Mouse (Mus musculus) mesoderm, embryonic 11.5 days (tissue): ENCODE measurements around the gene Six6.

Experiments
- DNase-seq: peaks from one replicate; pipeline ENCODE4 v3.0.0-alpha.2; 2012; ENCODE audit warnings: low read depth, low spot score

Gene Six6

DNA sequence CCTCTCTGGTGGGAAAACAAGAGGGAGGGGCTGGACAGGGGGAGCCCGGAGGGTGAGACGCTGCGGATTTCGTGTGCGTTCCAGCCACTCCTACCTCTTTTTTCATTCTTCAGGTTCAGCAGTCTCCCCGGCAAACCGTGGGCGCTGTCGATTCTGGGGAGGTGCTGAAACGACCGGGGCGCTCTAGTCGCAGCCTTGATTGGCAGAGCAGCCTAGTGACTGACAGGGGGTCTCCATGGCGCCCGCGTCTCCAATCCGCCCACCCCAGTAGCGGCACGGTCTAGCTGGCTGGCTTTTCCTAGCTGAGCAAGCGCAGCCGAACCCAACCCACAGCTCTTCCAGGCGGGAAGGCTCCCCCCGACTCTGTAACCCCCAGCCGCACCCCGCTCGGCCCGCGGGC, at the start of gene Six6:
Six6 (plus strand) TSS at position 277 of the 400 bp plus-strand sequence.
- DNase-seq = peak; percentile 58

- peak; percentile 23 for DNase-seq
Observed at GRCm38 (mm10) chr12:72917159-72917993, 22.3 kb upstream of the Six6 start.

GRCm38 (mm10) chr12:72936751-72937150, 2.9 kb upstream of the Six6 start:
- DNase-seq = no peak

DNA sequence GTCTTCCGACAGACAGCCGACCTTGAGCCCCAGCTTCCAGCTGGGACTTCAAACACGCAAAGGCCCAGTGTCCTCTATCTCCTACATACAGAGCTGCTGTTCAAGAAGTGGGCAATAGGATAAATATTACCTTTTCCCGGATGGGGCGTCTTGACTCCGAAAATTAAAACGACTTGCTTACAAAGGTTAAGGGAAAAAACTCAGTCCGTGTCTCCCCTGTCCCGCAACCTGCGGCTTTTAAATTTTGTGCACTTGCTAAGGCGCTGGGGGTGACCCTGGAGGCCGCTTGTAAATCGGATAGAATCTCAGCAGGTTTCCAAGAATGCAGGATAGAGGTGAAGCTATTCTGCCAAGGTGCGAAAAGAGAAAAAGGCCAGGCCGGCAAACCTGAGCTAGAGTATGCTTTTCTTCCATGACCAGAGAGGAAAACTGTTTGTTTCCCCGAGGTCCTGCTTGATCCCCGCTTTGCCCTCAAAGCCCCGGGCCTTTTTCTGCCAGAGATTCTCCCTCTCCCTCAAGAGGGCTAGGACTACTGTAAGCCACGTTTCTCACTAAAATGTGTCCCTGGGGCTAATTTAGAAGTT, 2.1 kb upstream of the Six6 start:
- DNase-seq = peak; percentile 12

GRCm38 (mm10) chr12:72938176-72938575, 1.5 kb upstream of the Six6 start:
- DNase-seq = no peak

DNA sequence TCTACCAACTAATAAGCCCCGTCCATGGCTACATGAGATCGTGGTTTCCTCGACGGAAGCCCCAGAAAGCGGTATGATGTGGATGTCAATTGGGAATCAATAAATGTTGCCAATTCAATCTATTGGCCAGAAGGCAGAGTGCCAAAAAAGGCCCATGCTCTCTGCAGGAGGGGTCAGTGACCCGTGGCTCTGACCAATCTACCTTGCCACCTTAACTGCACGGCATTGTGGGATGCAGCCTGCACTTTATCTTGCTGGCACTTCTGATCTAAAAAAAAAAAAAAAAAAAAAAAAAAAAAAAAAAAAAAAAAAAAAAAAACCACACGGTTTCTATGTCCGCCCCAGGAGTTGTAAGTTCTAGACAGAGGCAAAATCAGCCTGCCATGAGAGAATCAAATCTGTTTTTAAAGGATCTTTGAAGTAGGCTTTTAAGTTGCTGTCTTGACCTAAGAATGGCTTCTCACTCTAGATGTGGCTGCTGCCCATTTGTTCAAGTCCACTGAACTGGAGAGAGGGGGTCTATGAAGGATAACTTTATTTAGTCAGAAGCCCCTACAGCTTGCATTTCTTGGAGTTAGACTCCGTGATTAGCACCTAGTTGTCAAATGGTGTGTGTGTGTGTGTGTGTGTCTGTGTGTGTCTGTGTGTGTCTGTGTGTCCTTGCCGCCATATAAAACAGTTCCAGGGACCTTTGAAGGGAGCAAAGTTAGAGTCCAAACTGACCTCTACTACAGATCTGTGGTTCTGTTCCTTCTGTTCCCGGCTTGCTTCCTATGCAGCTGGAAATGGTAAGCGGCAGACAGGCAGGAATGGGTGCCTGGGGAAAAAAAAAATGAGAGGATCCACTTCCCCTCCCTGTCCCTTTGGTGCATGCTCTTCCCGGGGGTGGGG, 847 bp upstream of the Six6 start:
- peak; percentile 14 for DNase-seq

DNA sequence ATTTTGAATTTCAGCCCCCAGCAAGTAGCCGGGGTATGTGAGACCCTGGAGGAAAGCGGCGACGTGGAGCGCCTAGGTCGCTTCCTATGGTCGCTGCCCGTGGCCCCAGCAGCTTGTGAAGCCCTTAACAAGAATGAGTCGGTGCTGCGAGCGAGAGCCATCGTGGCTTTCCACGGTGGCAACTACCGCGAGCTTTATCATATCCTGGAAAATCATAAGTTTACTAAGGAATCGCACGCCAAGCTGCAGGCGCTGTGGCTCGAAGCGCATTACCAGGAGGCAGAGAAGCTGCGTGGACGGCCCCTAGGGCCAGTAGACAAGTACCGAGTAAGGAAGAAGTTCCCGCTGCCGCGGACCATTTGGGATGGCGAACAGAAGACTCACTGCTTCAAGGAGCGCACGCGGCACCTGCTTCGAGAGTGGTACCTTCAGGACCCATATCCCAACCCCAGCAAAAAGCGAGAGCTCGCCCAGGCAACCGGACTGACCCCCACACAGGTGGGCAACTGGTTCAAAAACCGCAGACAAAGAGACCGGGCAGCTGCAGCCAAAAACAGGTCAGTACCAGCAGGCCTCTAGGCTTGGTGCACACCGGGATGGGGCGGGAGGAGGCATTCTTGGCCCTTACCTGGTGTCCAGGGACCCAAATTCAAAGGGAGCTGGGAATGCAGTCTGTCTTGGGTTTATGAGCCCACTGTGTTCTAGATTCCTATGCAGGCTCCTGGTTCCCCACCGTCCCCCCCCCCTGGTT, 554 bp downstream of the Six6 start, which contains the start of gene 4930447C04Rik:
4930447C04Rik (minus strand) TSS at position 704 of the 751 bp plus-strand sequence.
- DNase-seq = peak; percentile 12

GRCm38 (mm10) chr12:72940822-72941397, 1.2 kb downstream of the Six6 start:
- peak; percentile 28 for DNase-seq

DNA sequence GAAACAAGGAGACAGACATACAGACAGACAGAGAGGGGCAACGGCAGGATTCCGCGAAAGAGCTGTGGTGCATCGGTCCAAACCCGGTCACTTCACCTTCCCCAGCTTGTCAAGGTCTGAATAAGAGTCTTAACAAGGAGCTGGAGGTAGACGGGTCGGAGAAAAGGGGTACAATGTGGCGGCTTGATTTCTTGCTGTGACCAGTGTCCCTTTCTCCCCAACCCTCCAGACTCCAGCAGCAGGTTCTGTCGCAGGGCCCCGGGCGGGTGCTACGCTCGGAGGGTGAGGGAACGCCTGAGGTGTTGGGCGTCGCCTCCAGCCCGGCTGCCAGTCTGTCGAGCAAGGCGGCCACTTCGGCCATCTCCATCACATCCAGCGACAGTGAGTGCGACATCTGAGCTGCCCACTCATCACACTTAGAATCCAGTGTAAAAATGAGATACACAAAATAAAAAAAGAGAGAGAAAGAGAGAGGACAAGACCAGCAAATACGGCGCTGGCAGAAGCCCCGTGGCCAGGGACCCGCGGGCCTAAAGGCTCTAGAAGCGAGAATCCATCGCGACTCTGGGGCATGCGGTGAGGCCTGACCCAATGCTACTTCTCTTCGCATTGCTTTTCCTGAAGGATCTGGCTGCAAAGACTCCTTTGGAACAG, 1.8 kb downstream of the Six6 start:
- peak; percentile 37 for DNase-seq

DNA sequence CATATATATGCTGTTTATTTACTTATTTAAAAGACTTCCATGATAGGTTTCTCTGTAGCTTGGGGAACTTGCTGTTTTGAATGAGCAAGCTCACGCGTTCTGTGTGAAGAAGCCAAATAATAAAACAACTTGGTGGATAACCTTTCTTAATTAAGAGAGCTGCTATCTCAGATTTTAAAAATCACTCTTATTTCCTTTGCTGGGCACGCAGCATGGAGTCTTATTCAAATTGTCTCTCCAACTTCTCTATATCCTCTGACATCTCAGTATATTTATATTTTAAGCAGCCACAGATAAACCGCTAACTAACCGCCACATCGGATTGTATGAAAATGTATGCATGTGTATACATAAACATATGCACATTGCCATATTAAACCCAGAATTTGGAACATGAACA, 2.5 kb downstream of the Six6 start:
- no peak for DNase-seq

- no peak for DNase-seq
Observed at GRCm38 (mm10) chr12:72943574-72944110, 4.0 kb downstream of the Six6 start.

- DNase-seq = peak; percentile 23
Observed at GRCm38 (mm10) chr12:72944411-72945225, 4.9 kb downstream of the Six6 start.

DNA sequence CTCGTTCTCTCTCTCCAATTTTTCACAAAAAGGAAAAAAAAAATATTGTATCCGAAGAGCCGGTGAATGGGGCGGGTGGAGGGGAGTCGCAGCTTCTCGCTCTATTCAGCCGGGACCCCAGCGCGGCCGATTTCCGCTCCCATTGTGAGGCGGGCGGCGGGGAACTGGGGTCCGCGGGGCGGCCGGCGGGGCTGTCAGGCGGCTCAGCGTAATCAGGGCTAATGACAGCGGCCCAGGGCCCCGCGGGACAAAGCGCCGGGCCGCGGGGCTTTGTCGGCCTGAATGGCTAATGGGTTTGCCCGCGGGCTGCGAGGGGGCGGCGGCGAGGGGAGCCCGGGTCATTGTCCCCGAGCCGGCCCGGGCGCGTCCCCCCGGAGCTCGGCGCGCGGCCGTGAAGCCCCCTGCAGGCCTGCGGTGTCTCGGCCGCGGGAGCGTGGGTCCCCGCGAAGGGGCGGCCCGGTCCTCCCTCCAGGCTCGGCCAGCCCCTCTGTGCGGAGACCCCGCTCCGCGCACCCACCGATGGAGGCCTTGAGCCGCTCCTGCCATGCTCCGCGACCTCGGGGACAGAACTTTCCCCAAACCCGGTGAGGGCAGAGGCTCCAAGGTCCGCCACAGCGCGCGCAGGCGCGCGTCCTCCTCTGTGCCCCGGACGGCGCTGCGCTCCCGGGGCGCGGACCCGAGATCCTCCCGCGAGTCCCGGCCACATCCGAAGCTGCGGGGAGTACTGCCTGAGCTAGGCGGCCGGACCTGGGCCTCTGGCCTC, 5.8 kb downstream of the Six6 start:
- DNase-seq = peak; percentile 43

GRCm38 (mm10) chr12:72946064-72946395, 6.3 kb downstream of the Six6 start:
- DNase-seq = peak; percentile 4

DNA sequence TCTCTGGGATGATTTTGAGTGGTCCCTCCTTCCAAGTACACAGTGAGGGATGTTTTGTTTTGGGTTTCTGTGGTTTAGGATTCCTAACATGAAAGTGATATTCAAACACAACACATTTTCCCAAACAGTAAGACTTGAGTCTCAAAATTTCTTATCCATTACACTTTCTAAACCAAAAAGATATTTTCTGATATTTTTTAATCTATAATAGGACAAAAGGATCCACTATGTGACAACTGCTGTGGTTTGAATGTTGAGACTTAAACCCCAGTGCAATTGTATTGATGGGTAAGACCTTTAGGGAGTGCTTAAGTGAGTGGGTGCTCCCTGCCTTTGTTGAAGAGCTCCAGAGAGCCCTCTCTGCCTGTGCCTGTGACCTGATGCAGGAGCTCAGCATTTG, 7.1 kb downstream of the Six6 start:
- DNase-seq = peak; percentile 4

DNA sequence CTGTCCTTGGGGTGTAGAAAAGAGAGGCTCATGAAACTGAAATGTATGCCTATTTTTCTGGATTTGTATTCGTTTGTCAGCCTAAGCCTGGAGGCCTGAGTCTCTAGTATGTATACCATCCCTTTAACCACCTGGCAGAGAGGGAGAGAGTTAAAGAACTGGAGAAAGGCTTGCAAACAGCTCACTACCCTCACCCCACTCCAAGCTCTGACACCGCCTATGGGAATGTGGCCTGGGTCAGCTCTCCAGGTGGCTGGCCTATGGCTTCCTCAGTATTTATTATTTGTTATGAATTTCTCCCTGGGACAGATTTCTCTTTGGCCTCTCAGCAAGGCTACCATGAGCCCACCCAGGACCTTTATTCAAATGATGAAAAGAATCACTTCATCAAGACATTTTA, 7.6 kb downstream of the Six6 start:
- DNase-seq = no peak

- DNase-seq = no peak
Observed at GRCm38 (mm10) chr12:72953089-72953488, 13.4 kb downstream of the Six6 start.

- no peak for DNase-seq
Observed at GRCm38 (mm10) chr12:72953858-72954257, 14.2 kb downstream of the Six6 start.

- DNase-seq = no peak
Observed at GRCm38 (mm10) chr12:72954906-72955305, 15.2 kb downstream of the Six6 start.
